Mouse (Mus musculus) c-Kit-positive CD71-positive TER-119-positive erythroid progenitor cells, embryonic 14.5 days (primary cell): Measurements from ENCODE around the gene Peak1.
"Not testable (repeated sequence)": the region's sequence is repeated elsewhere in the genome, so short reads cannot be mapped to it uniquely, and the experiment has no call there.

Experiments
- DNase-seq: peaks from one replicate; pipeline ENCODE4 v3.0.0-alpha.2; 2013; ENCODE audit warnings: low spot score

Peak1 gene

GRCm38 (mm10) chr9:56255676-56256432 is 162.0 kb downstream of the Peak1 start:
- DNase-seq, result no peak

- no peak for DNase-seq
Observed at GRCm38 (mm10) chr9:56244336-56244735, 173.5 kb downstream of the Peak1 start.

GRCm38 (mm10) chr9:56243885-56244284 is 174.0 kb downstream of the Peak1 start:
- DNase-seq, result no peak

- no peak for DNase-seq
Observed at GRCm38 (mm10) chr9:56242686-56243085, 175.2 kb downstream of the Peak1 start.

- DNase-seq, result no peak
Observed at GRCm38 (mm10) chr9:56241076-56241475, 176.8 kb downstream of the Peak1 start.

- DNase-seq, result no peak
Observed at GRCm38 (mm10) chr9:56235871-56236298, 182.0 kb downstream of the Peak1 start.

GRCm38 (mm10) chr9:56235281-56235680 is 182.6 kb downstream of the Peak1 start:
- no peak for DNase-seq

GRCm38 (mm10) chr9:56234561-56234960 is 183.3 kb downstream of the Peak1 start:
- DNase-seq, result no peak

- DNase-seq, result no peak
Observed at GRCm38 (mm10) chr9:56233316-56233715, 184.6 kb downstream of the Peak1 start.

- no peak for DNase-seq
Observed at GRCm38 (mm10) chr9:56230906-56231305, 187.0 kb downstream of the Peak1 start.

GRCm38 (mm10) chr9:56227626-56228025 is 190.2 kb downstream of the Peak1 start:
- DNase-seq, result no peak

- not testable (repeated sequence) for DNase-seq
Observed at GRCm38 (mm10) chr9:56223429-56224051, 194.3 kb downstream of the Peak1 start.

GRCm38 (mm10) chr9:56218860-56219259 is 199.0 kb downstream of the Peak1 start:
- DNase-seq, result no peak

- DNase-seq, result no peak
Observed at GRCm38 (mm10) chr9:56218043-56218442, 199.8 kb downstream of the Peak1 start.

- no peak for DNase-seq
Observed at GRCm38 (mm10) chr9:56217386-56217785, 200.5 kb downstream of the Peak1 start.

GRCm38 (mm10) chr9:56213451-56214291 is 204.2 kb downstream of the Peak1 start:
- peak; percentile 14 for DNase-seq

- no peak for DNase-seq
Observed at GRCm38 (mm10) chr9:56208817-56209216, 209.1 kb downstream of the Peak1 start.

- no peak for DNase-seq
Observed at GRCm38 (mm10) chr9:56207516-56207915, 210.4 kb downstream of the Peak1 start.

GRCm38 (mm10) chr9:56207083-56207482 is 210.8 kb downstream of the Peak1 start:
- DNase-seq, result no peak

GRCm38 (mm10) chr9:56205336-56205735 is 212.5 kb downstream of the Peak1 start:
- no peak for DNase-seq

GRCm38 (mm10) chr9:56204316-56204715 is 213.6 kb downstream of the Peak1 start:
- DNase-seq, result no peak

- peak; percentile 48 for DNase-seq
Observed at GRCm38 (mm10) chr9:56200645-56201314, 217.1 kb downstream of the Peak1 start.
